Mouse (Mus musculus) neutrophil, adult 83 days (primary cell): ENCODE data around the gene Mau2. TPM values are rescaled to one million over a fixed set of nuclear protein-coding genes. Genes with fewer than 3 reads are reported as not detected.

ENCODE experiments used
- total RNA-seq, 2 experiments: library from RNA; stranded (reverse); gene quantifications; one replicate each; pipeline ENCODE4 v1.2.4; 2023

Mau2 gene
- total RNA-seq: 10 to 100 TPM; 72.8 to 73.8 TPM

GRCm38 (mm10) chr8:70042583-70043455, at the start of gene Mau2, which contains the start of gene Sugp1:
Mau2 (minus strand) TSS chr8:70042734.
Sugp1 (plus strand) TSS chr8:70042813.

GRCm38 (mm10) chr8:70083285-70083684, 40.8 kb upstream of the Mau2 start, which contains the start of gene Hapln4:
Hapln4 (plus strand) TSS chr8:70083457.

GRCm38 (mm10) chr8:70072441-70073069, 30.0 kb upstream of the Mau2 start, which contains the start of gene Tm6sf2:
Tm6sf2 (plus strand) TSS chr8:70072924.

GRCm38 (mm10) chr8:69995776-69996588, 46.6 kb downstream of the Mau2 start, which contains the start of gene Gatad2a:
Gatad2a (minus strand) TSS chr8:69996384.

Other genes starting within 250 kb of the Mau2 start
- 100 to 1,000 TPM; 362 to 363 TPM for gene Gmip, start 234.1 kb downstream of the Mau2 start, total RNA-seq
- 1 to 10 TPM; 3.5 TPM for gene Lpar2, start 220.3 kb downstream of the Mau2 start, total RNA-seq
- 1 to 10 TPM; 1.5 to 2.0 TPM for gene Pbx4, start 210.2 kb downstream of the Mau2 start, total RNA-seq
- gene Cilp2, start 155.0 kb downstream of the Mau2 start, total RNA-seq: under 1 TPM in 1 of 2 experiments, not detected in 1; 0.07 TPM
- 1 to 10 TPM; 1.4 to 2.1 TPM for gene Tssk6, start 140.6 kb downstream of the Mau2 start, total RNA-seq
- 10 to 100 TPM; 63.2 to 66.0 TPM for gene Ndufa13, start 140.2 kb downstream of the Mau2 start, total RNA-seq
- 1 to 10 TPM; 2.5 to 2.9 TPM for gene Yjefn3, start 140.0 kb downstream of the Mau2 start, total RNA-seq
- 10 to 100 TPM; 67.2 to 72.4 TPM for gene Gatad2a, start 46.4 kb downstream of the Mau2 start, total RNA-seq
- 10 to 100 TPM; 26.9 to 30.8 TPM for gene Sugp1, start 79 bp upstream of the Mau2 start, total RNA-seq
- gene Tm6sf2, start 30.2 kb upstream of the Mau2 start, total RNA-seq: under 1 TPM in 1 of 2 experiments, not detected in 1; 0.29 TPM
- not detected for gene Hapln4, start 40.7 kb upstream of the Mau2 start, total RNA-seq
- not detected for gene Ncan, start 78.1 kb upstream of the Mau2 start, total RNA-seq
- 1 to 10 TPM; 8.0 to 10.0 TPM for gene Nr2c2ap, start 88.6 kb upstream of the Mau2 start, total RNA-seq
- gene Rfxank, start 96.4 kb upstream of the Mau2 start, total RNA-seq: 10 to 100 TPM; 11.4 to 16.8 TPM
- 10 to 100 TPM; 32.8 to 36.2 TPM for gene Borcs8, start 96.8 kb upstream of the Mau2 start, total RNA-seq
- gene Mef2b, start 97.0 kb upstream of the Mau2 start, total RNA-seq: under 1 TPM; 0.44 to 0.79 TPM
- gene Tmem161a, start 129.6 kb upstream of the Mau2 start, total RNA-seq: 10 to 100 TPM; 19.9 to 23.0 TPM
- gene Slc25a42, start 169.6 kb upstream of the Mau2 start, total RNA-seq: 1 to 10 TPM; 3.3 to 4.0 TPM
- 10 to 100 TPM; 29.2 to 30.7 TPM for gene Sugp2, start 191.5 kb upstream of the Mau2 start, total RNA-seq
- gene Armc6, start 191.7 kb upstream of the Mau2 start, total RNA-seq: 1 to 10 TPM; 7.6 to 9.0 TPM
- 1 to 10 TPM; 8.2 to 9.1 TPM for gene Homer3, start 240.1 kb upstream of the Mau2 start, total RNA-seq